Mouse (Mus musculus): ENCODE results near the gene Sall4.
"Not testable (repeated sequence)": the region's sequence is repeated elsewhere in the genome, so short reads cannot be mapped to it uniquely, and the experiment has no call there.

Gene Sall4

DNA sequence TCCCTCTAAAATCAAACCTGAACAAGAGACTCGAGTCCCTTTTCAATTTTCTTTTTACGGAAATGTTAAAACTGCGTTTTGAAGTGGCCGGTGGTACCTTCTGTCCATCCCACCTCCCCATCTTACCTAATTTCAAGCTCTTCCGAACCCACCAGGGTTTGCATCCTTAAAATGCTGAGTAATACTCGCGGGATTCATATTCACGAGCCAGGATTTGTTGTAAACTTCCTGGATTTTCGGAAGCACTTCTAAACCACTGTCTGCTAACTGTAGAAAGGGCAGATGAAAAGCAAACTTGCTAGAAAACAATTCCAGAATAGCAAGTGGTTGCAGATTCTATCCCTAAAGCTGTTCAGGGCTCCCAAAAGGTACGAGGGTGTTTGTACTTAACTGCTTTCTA lies at the start of gene Sall4:
Gene Sall4, minus strand, starts transcription at position 362 of the 400 bp plus-strand sequence.
- DNase-seq = no peak

DNA sequence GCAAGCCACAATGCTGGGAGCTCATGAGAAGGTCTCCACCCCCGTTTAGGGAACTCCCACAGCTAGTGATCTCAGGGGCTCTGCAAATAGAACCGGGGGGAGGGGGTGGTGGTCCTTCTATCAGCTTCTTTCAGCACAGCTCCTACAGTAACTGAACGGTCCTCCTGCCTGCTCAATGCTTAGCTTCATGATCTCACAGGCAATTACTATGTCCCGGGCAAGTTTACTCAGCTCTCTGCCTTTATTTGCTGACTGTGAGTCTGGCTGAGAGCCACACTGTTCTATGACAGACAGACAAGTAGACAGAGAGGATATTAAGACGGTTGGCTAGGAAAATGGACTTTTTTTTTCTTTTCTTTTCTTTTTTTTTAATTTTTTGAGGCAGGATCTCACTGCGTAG lies 45.5 kb upstream of the Sall4 start:
- DNase-seq = no peak

DNA sequence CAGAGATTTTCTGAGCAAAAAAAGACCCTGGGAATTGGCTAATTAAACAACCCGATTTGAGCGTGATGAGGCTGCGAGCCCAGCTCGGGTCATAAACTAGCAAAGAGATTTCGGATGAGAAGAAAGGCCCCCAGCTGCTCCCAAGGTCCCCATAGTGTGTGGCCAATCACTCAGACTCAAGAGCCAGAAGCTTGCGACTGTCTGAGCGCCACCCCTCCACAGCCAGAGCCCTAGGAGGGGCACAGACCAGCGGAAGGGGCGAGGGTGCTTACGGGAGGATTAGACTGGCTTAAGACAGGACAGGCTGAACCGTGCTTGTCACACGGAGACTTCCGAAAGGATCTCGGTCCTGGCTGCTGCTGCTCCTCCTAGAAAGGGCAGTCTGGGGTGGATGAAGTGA lies 42.2 kb upstream of the Sall4 start:
- DNase-seq = no peak

DNA sequence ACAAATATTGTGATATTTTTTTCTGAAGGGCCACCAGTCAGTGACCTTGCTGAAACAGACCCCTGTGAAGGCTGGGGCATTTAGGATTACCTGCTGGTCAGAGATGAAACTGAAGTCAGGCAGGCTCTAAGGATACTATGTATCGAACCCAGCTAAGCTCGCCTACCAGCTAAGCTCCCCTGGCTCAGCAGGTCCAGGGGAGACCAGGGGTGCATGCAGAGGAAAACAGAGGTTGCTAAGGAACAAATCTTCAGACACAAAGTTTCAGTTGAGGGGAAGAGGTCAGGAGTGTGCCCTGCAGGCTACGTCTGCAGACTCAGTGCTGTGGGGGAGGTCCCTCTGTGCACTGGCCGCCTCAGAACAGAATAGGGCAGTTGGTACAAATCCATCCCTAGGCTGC lies 39.9 kb upstream of the Sall4 start:
- DNase-seq = no peak

DNA sequence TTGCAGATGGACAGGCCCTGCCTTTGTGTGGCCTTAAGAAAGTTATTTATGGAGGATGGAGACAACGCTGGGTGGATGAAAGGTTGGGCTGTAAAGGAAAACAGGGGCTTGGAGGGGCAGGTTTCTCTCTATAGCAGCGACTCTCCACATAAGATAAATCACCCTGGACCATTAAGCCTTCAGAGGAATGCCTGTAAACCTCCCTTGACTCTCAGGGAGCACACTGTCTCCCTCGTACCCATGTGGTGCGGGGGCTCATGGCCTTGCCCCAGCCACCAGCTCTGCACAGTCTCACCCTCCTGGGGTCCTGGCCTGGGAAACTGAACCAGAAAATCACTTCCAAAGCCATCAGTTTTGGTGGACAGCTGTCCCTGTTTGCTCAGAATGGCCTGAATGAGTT lies 36.1 kb upstream of the Sall4 start:
- no peak for DNase-seq

DNA sequence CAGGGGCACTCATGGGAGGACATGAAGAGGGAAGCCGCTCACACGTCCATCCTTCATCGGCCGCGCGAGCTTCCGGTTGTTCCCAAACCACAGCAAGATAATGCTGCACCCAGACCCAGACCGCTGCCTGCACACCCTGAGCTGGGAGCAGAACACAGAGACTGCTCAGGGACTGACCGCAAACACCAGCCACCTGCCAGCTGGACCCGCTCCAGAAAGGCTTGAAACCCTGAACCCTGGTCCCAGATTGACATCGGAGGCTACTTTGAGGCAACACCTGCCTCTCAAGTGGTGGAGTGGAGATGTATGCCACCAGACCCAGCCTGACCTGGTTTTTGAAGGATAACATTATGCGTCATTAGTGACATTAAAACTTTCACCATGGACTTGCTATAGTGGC lies 31.6 kb upstream of the Sall4 start:
- no peak for DNase-seq

DNA sequence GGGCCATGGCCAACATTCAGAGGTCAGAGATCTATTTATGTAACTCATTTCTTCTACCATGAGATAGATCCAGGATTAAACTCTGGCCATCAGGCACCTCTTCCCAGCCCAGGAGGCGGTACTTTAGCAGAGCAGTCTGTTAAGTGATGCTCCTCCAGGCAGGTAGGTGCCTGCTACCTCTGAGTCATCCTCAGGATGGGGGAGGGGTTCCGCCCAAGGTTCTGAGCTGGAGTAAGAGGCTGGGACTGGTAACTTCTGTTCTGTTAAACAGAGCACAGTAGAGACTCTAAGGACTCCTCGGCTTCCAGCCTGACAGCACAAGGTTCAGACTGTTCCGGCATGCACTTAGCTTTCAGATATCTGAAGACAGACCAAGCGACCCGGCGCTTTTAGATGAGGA lies 31.2 kb upstream of the Sall4 start:
- DNase-seq = no peak

DNA sequence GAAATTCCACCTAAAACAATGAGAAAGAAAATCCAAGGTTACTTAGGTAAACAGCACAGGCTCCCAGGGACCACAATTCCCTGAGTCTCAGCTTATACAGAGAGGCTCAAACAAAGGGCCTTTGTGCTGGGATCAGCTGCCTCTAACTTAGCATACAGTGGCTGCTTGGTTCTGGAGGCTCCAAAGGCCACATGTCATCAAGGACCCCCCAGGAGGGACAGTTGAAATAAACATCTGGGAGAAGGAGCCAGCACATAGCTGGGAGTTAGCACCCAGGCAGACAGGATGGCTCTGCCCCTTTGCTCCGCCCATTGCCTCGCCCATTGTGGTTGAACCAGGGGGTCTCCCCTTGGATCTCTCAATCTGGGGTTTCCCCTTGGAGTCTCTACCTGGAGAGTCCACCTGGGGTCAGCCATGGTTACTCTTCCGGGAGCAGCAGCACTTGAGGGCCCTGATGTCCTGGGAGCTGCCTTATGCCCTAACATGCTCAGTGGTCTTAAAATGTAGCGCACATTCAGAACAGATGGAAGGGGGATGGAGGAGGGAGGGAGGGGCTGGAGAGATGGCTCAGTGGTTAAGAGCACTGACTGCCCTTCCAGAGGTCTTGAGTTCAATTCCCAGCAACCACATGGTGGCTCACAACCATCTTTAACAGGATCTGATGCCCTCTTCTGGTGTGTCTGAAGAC lies 23.5 kb upstream of the Sall4 start:
- DNase-seq = no peak

DNA sequence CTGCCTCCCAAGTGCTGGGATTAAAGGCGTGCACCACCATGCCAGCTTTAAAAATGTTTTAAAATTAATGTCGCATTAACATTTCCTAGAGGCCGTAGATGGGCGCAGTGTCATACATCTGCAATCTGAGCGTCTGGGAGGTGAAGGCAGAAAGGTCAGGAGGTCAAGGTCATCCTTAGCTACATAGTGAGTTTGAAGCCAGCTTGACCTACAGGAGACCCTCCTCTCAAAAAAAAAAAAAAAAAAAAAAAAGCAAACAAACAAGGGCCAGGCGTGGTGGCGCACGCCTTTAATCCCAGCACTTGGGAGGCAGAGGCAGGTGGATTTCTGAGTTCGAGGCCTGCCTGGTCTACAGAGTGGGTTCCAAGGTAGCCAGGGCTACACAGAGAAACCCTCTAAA lies 18.4 kb upstream of the Sall4 start:
- no peak for DNase-seq

DNA sequence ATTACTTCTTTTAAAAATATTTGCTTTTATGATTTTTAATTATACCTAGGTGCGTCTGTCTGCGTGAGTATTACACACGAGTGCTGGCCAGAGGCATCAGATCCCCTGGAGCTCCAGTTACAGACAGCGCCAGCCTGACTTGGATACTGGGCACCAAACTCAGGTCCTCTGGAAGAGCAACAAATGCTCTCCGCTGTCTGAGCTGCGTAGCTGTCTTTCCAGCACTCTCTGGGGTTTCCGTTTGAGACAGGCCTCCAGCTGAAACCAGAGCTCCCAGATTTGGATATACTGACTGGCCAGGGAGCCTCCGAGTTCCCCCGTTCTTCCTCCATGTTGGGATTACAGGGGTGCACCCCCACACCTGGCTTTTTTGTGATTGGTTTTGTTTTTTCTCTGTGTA lies 12.9 kb upstream of the Sall4 start:
- DNase-seq = no peak

DNA sequence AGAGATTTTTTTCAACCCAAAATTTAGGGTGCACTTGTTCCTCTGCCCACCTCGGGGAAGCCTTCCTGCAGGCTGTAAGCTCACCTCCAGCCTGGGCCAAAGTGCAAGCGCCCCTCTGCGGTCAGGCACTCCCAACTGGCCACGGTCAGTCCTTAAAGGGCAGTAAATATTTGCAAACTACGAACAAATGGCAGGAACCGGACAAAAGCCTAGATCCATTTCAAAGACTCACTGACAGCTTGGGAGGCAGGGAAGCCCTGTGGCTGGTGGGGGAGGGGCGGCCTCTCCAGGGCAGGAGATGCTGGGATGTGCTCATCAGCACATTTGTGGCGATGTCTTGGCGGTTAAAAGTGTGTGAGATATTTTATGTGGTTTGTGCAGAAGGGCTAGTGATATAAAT lies 12.3 kb upstream of the Sall4 start:
- no peak for DNase-seq

DNA sequence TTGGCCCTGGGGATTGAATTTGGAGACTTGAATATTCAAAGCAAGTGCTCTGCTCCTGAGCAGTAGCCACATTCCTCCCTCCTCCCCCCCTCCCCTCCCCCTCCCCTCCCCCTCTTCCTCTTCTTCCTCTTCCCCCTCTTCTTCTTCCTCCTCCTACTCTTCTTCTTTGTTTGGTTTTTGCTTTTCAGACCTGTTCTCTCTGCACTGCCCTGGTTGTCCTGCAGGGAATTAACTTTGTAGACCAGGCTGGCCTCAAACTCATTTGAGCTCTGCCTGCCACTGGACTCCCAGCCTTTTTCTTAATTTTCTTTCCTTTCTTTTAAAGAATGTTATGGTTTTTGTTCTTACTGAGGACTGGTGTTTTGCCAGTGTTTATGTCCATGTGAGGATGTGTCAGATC lies 9.7 kb upstream of the Sall4 start:
- DNase-seq = no peak

DNA sequence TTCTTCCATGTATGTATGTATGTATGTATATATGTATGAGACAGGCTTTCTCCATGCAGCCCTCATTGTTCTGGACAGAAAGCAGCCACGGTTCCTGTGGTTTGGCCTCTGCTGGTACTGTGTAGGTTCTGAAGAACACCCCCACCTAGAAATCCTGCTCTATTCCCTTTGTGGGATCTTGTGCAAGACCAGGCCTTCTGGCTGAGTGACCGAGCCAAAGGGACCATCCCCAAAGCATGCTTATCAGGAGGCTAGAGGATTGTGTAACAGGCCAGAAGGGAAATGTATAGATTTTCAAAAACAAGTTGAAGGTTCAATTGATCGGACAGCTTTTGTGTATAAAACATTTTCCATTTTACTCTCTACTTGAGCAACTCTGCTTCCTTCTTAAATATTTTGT lies 8.5 kb upstream of the Sall4 start:
- no peak for DNase-seq

DNA sequence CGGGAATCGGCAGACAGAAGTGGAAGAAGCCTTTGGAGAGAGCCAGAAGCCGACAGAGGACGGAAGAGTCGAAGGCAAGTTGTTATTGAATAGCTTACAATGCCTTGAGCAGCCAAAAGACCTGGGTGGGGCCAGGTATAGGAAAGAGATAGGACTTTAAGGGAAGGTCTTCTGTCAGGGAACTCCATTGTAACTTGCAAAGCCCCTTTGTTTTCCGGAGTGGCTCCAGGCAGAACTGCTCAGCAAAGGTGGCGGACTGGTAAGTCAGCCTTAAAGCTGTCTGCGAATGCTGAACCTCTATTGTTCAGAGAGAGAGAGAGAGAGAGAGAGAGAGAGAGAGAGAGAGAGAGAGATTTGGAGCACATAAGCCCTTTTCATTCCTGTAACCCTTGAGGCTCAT lies 1.5 kb upstream of the Sall4 start:
- DNase-seq = no peak

DNA sequence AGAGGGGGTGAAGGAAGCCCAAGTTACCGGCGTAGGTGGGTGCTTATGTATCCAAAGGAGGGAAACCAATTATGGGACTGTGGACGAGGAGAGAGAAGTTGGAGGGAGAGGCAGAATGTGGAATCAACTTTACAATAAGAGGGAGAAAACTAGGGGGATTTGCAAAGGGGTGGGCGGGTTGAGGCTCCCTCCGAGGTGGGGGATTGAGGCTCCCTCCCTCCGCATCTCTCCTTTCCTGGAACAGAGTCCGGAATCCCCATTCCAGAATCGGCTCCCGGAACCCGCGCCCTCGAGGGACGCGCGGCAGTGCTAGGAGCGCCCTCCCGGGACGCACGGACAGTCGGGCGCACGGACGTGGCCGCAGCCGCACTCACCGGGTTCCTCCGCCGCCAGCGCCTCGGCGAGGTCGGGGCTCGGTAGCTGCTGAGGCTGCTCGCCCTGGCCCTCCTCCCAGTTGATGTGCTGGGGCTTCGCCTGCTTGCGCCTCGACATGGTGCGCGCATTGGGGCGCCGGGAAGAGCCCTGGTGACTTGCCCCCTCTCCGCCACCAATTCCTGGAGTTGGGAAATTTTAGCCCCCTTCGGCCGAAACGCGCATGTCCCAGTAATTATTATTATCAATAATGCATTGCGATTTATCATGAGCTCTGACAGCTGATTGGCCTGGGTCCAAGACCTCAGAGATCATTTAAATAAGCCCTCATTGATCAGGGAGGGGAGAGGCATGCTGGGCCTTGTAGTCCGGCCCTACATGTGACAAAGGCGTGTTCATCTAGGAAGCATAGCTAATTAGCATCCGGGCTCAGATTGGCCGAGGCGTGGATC lies 993 bp downstream of the Sall4 start:
- peak; percentile 25 for DNase-seq

DNA sequence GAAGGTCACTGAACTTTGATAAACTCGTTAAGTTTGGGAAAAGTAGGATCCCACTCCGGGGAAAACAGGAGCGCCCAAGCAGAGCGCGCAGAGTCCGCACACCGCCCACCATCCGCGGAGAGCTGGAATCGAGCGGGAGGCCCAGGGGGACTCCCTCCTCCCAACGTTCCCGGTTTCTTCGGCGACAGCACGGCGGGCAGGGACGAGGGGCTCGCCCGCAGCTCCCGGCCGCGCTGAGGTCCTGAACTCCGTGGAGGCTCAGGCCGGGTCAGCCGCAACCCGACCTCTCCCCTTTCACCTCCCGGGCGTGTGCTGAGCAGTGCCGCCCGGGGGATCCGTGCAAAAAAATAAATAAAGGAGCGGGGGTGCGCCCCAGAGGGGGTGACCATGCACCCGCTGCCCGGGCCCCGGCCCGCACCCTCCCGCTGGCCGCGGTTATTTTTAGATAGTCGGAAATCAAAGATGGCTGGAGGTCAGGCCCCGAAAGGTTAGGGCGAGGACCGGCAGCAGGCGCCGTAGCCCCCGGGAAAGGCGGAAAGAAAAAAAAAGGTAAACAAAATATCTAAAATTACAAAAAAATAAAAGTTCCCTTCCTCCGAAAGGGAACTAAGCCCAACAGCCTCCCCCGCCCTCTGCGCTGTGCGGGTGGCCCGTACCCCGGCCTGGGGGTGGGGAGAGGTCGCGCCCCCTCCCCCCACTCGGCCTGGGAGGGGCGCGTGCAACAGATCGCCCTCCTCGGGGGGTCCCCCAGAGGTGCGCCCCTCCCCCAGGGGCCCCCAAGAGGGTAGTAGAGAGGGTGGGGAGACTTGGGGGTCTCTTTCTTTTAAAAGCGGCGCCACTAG lies 1.8 kb downstream of the Sall4 start:
- no peak for DNase-seq

DNA sequence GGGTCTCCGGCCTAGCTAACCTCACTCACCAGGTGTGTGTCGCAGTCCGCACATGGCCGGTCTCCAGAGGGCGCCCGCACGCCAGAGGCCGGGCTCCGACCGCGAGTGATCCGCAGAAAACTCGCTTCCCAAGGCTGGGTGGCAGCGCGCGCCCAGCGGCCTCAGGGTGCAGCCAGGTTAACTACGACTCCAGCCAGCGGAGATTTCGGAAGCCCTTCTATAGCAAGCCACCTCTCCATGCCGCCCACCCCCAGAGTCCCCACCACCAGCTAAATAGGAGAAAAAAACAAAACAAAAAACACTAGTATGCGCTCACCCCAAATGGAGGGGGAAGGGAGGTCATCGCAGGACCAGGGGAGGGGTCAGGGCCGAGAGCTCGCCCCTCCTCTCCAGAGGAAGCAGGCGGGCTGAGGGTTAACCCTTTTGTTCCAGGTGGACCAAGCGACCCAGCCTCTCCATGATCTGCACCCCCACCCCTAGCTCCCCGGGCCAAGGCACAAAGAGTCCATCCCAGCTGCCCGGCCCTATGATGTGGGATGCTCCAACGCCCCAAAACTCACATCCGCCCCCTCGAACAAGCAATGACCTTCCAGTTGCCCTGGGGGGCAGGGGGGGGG lies 2.6 kb downstream of the Sall4 start:
- DNase-seq = peak; percentile 79

DNA sequence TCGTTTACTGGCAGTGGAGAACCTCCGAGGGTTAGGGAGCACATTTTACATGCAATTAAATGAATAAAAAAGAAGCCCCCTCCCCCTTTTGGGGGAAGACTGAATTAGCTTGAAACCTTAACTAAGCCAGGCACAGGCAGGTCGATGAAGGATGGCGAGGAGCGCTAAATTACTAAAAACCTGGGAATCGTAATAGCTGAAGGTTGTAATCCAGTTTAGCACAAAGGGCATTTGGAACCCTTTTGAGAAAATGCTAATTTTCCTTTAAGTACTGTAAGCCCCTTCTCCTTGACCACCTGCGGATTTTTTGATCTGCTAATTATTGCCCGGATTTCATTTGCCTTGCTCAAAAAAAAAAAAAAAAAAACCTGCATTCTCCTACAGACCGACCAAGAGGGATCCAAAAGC lies 3.3 kb downstream of the Sall4 start:
- no peak for DNase-seq

DNA sequence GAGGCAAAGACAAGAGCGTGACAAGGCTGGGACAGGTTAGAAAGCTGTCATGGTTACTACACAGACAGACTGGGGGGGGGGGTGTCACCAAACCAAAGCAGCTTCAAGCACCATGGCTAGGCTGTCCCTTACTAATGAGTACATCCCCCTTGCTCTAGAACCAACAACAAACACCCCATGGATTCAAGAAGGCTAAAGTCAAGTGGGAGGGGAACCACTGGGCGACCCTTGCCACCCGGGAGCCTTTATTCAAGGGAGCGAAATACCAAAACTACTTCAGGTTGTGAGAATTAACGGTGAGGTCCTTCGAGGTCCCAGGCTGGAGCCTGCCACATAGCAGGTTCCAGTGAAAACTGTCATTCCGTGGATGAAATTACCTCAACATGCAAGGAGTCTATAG lies 4.0 kb downstream of the Sall4 start:
- no peak for DNase-seq

DNA sequence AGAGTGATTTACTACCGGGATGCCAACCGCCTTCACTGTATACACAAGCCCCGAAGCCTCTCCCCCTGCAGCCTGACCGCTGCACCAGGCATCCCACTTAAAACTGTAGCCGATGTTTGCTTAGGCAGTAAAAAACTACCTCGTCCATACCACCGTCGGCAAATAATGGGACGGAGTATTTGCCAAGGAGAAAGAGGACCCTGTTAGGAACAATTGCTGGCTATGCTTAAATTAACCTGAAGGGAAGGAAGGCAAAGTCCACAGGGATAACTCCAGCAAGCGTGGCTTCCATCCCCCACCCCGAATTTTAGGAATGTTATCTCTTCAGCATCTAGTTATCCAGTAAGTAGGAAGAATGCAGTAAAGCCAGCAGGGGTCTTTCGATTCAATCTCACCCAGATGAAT lies 5.3 kb downstream of the Sall4 start:
- DNase-seq = no peak

DNA sequence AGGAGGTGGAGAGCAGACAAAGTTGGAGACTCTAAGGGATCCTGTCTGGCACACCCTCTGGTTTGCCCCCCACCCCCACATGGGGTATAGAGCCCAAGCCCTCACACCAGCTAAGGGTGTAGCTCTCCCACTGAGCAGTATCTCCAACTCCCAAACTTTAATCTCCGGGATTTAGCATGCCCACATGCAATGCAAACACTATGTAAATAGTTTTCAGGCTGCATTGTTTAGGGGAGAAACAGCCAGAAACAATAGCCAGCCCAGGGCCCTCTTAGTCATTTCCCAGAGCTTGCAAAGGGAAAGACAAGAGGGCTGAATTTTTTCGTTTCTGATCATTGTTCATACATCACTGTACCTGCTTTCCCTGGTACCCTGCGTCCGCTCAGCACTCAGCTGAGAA lies 5.8 kb downstream of the Sall4 start:
- no peak for DNase-seq

DNA sequence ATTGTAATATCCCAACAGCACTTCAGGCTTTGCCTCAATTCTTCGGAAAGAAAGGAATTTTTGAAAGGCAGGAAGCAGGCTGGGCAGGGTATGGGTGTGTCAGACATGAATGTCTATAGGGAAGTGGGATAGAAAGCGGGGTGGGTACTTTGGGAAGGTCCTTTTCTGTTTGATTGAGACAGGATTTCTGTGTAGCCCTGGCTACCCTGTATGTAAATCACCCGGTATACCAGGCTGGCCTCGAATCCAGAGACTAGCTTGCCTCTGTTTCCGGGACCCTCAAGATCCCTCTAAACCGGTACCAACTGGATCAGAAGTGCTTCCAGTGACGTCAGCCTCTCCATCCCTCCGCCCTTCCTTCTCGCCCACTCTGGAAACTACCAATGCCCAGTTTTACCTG lies 6.6 kb downstream of the Sall4 start:
- DNase-seq = no peak

DNA sequence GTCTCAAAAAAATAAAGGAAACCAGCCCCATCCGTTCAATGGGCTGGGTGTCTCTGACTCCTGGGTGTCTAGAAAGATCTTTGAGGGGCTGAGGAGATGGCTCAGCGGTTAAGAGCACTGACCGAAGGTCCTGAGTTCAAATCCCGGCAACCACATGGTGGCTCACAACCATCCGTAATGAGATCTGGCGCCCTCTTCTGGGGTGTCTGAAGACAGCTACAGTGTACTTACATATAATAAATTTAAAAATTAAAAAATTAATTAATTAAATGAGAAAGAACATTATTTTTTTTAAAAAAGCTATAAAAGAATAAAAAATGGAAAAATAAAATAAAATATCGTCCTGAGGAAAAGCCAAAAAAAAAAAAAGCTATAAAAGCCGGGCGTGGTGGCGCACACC lies 23.3 kb downstream of the Sall4 start:
- not testable (repeated sequence) for DNase-seq
